Mouse (Mus musculus) left cerebral cortex, adult 18-20 months (tissue): ENCODE data around the gene Mpv17l. TPM values are rescaled to one million over a fixed set of nuclear protein-coding genes. Genes with fewer than 3 reads are reported as not detected.
A peak's percentile ranks its signal among the peaks of the same experiment; 100 is the strongest.
"Not testable (repeated sequence)": the region's sequence is repeated elsewhere in the genome, so short reads cannot be mapped to it uniquely, and the experiment has no call there.

Experiments
- DNase-seq, 2 experiments: peaks; one replicate each; pipeline ENCODE4 v3.0.0; 2021 to 2022; ENCODE audit warnings: low spot score in 2 of 2, mixed read lengths in 1 of 2
- long read RNA-seq, 2 experiments: library from polyadenylated mRNA; stranded (forward); transcript quantifications; one replicate each; pipeline ENCODE4 v2.0.0; 2021
- total RNA-seq, 2 experiments: library from RNA; stranded (reverse); gene quantifications; 2 replicates each; pipeline ENCODE4 v1.2.3; 2021

Gene Mpv17l
- total RNA-seq, result 10 to 100 TPM; 69.7 to 75.5 TPM
- long read RNA-seq, experiment 1, transcript Mpv17l-201 (4 exons, 3,087 nt), result major isoform, 43 of 73 reads
- long read RNA-seq, experiment 1, transcript Mpv17l-203 (4 exons, 3,089 nt), result minor isoform, 6 of 73 reads
- long read RNA-seq, experiment 1, transcript Mpv17l-204 (4 exons, 2,155 nt), result minor isoform, 11 of 73 reads
- long read RNA-seq, experiment 1, partial matches to known transcripts, result 0 of 73 reads
- long read RNA-seq, experiment 1, other reads (novel, unspliced or antisense), result 10 of 73 reads
- long read RNA-seq, experiment 2, transcript Mpv17l-204 (4 exons, 2,155 nt), result minor isoform, 6 of 60 reads
- long read RNA-seq, experiment 2, transcript Mpv17l-201 (4 exons, 3,087 nt), result major isoform, 35 of 60 reads
- long read RNA-seq, experiment 2, partial matches to known transcripts, result 0 of 60 reads
- long read RNA-seq, experiment 2, other reads (novel, unspliced or antisense), result 10 of 60 reads

DNA sequence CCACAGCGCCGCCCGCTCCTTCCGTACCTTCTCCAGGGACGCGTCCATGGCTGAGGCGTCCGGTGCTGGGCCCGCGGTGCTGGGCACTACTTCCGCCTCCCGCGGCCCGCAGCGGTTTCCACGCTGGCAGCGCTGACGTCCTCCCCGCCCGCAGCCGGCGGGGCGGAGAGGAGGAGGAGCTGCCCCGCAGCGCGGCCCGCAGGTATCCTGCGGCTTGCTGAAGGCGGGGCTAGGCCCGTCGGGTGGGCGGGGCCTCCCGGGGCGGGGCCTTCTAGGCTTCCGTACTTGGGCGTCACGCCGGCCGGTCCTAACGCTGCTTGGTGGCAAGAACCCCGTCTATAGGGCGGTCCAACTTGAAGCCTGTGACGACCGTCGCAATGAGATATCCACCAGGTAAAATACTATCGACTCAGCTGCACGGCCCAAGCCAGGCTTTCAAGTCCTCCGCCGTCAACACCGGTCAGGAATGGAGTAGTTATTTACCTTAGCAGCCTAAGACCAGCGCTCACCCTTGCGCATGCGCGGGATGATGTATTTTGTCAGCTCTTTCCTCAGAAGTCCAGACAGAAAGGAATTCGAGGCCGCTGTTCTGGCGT lies at the start of gene Mpv17l, which contains the start of gene Pdxdc1:
Gene Mpv17l (plus strand): TSS at position 274 of the 596 bp plus-strand sequence.
Gene Pdxdc1 (minus strand): TSS at position 244 of the 596 bp plus-strand sequence.
- DNase-seq, result peak; percentile 95 to 97

DNA sequence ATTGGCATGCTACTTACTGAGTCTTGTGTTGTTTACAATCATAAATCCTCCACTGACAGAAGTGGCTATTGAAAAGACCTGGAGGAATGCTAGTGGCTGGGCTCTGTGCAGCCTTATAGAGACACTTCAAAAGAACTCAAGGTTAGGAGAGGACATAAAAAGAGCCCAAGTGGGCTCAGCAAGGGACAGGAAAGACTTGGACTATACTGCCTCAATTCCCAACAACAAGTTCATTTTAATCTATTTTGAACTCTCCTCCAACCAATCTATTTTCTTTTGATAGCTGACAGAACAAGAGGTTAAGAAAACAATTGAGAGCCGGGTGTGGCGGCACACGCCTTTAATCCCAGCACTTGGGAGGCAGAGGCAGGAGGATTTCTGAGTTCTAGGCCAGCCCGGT lies 49.1 kb upstream of the Mpv17l start:
- no peak for DNase-seq

DNA sequence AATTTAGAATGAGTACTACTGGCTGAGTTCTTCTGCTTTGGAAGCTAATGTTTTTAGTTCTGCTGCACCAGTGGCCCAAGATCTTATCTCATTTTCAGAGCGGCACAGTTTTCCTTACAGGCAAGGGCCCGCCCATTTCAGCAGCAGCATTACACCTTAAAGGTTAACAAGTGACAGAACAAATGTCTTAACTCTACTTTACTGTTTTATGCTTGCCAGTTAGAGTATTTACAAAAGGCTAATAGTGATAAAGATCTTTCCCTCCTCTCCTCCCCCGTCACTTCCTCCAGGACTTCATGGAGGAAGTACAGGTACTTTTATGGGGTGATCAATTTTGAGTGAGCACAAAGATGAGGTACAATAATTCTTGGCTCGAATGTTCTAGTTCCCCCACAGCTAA lies 36.9 kb upstream of the Mpv17l start:
- no peak for DNase-seq

DNA sequence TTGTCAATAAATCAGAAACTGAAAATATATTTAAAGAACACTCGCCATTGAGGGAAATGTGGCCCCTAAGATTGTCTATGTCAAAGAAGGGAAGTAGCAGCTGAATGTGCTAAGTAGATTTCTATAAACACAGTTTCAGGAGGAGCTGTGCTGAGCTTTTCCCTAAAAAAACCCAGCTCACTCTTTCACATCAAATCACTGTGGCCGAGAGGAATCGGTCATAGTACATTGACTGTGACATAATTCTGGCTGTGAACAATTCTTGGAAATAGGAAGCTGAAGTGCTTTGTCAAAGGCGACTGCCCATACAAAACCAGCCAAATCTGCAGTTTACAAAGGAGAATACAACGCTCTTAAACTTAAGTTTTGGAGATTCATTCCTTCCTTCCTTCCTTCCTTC lies 36.3 kb upstream of the Mpv17l start:
- no peak for DNase-seq

DNA sequence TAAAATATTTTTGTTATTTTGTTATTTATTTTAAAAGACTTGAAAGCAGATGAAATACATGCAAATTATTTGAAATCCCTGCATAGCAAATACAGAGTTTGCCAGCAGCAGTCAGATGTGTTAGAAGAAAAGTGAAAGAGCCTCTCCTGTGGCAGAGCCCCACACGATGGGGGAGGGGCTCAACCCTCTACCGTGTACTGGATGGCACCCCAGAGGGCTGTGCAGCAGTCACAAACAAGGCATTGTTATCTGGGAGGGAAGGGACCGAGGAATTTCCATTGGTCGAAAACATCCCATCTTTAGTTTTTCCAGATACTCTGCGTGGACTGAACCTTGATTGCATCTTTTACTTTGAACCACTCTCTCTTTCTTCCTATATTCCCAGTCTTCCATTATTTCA lies 35.6 kb upstream of the Mpv17l start:
- peak in 1 of 2 experiments; percentile 17 for DNase-seq

DNA sequence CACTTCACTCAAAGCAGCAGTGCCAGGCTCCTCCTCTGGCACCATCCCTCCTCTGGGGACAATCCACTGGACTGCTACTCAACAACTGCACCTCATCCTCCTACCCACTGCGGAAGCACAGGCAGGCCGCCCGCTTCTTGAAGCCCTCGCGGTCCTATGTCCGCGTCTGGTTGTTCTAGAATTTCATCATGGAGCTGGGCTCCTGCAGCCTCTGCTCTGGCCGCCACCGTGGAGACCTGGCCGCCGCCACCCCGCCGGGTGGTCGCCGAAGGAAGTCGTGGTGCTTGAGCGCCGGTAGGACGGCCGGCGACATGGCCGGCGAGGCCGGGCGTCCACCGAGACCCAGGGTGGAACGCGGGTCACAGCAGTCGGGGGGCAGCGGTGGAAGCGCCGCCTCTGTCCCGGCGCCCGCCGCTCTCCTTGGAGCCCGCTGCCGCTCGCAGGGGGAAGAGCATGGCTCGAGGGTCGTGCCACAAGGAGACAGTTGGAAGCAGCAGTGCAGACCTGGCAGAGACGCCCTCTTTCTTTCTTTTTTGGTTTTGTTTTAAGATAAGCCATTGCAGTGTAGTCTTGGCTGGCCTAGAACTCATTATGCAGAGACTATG lies 34.9 kb upstream of the Mpv17l start:
- DNase-seq, result no peak

DNA sequence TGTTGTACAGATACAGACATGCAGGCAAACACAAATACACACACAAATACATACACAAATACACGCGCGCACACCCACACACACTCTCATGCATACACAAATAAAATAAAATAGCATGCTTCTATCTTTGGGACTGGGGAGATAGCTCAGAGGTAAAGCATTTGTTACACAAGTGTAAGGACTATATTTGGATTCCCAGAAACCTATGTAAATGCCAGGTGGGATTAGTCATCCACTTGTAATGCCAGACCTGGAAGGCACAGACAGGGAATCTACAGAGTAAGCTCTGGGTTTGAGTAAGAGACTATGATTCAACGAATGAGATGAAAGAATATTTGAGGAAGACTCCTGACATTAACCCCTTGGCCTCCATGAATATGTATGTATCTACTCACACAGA lies 27.5 kb upstream of the Mpv17l start:
- DNase-seq, result no peak

DNA sequence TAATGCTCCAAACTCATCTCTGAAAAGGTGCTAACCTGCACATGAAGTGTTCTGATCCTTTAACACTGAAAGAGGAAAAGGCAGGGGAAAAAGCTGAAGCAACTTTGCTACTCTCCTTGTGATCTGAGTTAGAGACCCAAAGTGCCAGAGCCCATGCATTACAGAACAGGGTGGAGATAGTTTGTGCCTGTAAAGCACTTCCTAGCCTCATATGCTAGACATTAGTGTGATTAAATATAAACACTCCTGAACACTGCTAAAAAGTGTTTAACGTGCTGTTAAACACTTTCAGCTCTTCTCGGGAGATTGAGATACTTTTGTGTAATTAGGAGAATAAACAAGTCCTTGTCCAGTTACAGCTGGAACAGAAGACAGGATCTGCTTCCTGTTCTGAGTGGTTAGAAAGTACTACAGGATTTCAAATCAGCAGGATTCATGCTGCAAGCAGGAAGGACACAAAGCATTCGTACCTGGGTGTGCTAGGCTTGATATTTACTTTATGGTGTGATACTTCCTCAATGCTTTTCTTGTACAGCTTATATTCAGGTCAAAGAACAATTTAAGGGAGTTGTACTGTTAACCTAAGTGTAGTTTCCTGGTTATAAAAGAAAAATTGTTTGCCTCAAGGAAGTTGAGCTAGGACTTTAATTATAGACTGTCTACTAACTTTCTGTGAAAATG lies 19.7 kb upstream of the Mpv17l start:
- DNase-seq, result no peak

DNA sequence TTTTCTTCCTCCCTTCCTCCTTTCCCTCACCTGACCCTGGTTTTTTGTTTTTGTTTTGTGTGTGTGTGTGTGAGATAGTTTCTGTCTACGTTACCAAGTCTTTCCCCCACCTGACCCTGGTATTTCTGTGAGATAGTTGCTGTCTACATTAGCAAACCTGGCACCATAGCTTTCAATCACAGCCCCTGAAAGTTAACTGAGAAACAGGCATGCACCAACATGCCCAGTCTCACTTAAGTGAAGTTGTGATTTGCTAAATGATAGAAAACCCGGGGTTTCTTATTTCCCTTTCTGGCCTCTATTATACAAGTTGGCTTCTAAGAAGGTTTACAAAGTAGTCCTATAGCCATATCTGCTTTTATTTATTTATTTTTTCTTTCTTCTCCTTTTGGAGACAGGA lies 12.5 kb upstream of the Mpv17l start:
- no peak for DNase-seq

DNA sequence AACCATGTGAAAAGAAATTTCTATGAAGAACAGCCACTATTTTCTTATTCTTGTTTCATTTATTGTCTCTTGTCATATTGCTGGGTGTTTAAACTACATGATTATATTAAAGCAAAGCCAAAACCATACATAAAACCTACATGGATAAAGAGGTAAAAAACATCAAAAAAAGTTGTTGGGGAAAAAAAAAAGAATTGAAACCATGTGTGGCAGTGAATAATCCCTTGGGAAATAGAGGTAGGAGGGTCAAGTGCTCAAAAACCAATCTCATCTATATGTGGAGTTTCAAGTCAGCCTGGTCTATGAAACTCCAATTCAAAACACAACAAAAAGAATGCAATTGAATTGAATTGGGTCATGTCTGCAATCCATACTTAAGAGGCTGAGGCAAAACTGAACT lies 10.1 kb upstream of the Mpv17l start:
- DNase-seq, result no peak

DNA sequence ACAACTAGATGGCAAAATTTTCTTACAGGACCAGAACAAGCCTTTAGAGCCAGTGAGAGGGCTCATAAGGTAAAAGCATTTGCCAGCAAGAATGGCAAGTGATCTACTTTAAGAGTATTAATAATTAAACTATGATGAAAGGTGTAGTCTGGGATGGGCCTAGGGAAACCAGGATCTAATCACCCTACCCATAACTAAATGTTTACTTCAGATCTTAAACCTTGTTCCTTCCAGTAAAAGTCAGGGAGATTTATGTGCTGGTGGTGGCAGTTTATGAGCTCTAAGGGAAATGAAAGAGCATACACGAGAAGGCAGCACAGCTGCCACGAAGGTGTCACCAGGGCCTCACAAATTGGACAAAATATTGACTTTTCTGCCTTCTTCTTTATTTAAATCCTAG lies 8.9 kb upstream of the Mpv17l start:
- DNase-seq, result no peak

DNA sequence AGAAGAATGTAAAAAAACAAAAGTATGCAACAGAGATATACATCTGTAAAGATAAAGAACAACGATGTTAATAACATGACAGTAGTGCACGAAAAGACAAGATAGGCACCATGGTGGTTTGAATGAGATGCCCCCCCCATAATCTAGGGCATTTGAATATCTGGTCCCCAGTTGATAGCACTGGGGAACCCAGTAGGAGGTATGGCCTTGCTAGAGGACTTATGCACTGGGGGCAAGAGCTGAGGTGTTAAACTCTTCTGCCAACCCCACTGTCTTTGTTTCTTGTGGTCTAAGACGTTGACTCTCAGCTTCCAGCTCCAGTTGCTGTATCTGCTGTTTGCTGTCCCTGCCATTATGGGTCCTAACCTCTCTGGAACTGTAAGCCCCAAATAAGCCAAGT lies 7.2 kb upstream of the Mpv17l start:
- no peak for DNase-seq

DNA sequence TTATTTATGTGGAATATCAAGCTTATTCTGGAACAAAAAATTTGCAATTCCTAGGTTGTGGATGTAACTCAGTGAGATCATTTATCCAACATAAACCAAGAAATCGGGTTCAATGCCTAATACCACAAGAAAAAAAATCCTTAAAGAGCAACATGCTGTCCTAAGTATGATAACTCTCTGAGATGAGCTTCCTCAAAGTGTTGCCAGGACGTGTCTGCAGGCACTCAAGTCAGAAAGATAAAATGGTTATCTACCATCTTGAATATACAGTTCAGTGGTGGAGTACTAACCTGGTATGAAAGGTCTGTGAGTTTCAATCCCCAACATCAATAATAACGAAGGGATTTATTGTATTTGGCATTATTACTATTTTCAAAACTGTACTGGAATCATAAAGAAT lies 6.6 kb upstream of the Mpv17l start:
- no peak for DNase-seq

DNA sequence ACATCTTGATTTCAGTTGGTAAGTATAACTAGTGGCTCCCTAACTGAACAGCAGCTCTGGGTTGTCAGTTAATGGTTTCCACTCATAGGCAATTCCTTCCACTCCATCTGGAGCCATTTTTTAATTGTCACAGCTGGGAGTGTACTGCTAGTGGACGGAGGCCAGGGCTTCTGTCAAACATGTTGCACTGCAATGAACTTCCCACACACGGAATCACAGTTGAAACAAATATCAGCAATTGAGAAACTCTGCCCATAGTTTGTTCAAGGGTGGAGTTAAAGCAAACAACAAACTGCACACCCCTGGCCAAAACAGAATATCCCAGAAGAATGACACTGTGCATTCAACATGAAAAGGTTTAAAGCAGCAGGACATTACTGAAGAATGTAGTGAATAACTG lies 4.0 kb upstream of the Mpv17l start:
- DNase-seq, result no peak

DNA sequence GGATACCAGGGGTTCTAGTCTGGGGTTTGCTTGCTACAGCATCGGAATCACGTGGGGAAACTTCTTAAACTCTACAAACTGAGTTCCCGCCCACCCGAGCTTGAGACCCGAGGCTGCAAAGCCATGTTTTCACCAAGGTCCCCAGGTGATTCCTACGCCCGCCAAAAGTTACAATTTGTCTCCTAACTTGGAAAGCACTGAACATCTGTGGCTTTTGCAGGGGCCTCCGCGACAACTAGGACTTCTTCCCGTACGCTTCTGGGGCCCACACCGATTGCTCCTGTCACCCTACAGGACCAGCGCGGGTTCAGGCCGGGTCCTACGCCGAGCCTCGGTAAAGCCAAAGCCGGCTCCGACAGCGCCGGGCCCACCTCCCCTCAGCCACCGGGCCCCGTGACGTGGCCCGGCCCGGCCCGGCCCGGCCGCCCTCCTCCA lies 547 bp upstream of the Mpv17l start:
- no peak for DNase-seq

DNA sequence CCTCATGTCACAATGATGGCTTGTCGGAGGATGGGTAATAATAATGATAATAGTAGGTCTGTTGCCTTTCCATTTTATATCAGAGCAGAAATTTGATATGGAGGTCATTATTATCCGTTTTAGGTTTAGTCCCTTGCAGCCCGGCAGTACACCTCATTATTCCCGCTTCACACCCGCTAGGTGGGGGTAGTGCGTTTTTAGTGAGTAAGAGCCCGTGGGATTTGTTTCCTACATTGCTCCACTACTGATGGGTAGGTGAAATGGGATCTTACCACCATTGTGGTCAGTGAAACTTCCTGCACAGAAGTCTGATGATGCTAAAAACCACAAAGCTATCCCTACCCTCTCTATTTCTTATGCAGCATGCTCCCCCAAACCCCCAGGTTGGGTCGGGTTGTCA lies 527 bp downstream of the Mpv17l start:
- peak in 1 of 2 experiments; percentile 71 for DNase-seq

DNA sequence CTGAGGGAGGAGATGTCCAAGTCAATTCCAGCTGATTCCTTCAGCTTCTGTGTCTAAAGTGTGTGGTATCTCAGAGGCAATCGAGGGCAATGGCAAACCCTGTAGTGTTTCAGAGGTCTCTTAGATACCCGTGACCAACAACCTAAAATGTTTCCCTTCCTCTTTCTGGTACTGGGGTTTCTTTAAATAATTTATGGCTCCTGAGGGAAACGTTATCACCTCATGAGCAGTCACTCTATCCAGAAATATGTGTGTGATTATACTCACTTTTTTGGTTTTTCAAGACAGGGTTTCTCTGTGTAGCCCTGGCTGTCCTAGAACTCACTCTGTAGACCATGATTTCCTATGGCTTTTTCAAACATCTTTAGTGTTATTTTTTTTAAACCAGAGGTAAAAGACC lies 4.3 kb downstream of the Mpv17l start:
- DNase-seq, result no peak

DNA sequence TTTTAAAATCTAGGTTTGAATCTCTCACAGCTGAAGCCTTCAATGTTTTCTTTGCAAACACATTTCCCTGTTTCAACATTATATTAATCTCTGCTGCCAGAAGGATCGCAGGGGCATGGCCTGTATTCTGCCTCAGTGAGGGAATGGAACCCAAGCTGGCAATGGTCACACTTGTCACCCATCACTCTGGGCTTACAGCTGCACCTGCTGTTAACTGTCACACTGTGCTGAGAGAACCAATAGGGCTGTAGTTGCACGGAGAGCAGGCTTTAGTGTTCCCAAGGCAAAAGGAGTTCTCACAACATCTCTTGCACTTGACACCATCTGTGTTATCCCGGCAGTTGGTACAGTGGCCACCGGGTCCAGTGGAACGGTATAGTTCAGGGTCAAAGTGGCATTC lies 17.1 kb downstream of the Mpv17l start:
- DNase-seq, result no peak

DNA sequence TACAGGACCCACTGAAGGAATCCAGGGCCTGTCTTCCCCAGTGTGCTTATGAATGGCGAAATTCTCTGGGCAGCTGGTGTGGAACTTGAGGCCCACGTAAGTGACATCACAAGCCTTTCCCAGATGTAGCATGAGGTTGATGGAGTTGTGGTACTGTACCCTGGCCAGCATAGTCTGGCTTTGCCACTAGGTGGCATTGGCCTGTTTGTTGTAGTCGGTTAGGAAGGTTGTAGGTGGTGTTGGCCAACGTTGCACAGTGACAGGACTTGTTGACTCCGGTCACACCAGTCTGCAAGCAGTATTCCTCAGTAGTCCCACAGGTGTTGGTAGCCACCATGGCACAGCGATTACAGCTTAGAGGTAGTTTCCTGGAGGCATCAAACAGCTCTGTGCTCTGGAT lies 18.1 kb downstream of the Mpv17l start:
- DNase-seq, result no peak

DNA sequence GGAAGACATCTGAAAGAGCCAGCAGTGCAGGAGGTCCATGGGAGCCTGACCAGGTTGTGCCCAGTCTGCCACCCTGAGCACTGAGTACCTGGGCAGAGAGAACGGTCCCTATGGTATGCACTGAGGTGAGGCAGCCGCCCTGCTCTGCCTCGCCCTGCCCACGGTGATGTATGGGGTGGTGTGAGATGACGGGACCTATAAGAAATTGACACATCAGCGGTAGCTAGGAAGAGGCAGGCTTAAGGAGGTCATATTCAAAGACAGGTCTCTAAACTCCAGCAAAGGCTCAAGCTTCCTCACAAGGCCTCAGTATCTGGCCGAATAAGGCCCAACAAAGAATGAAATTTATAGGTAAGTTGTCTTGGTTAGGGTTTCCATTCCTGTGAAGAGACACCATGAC lies 18.8 kb downstream of the Mpv17l start:
- no peak for DNase-seq

DNA sequence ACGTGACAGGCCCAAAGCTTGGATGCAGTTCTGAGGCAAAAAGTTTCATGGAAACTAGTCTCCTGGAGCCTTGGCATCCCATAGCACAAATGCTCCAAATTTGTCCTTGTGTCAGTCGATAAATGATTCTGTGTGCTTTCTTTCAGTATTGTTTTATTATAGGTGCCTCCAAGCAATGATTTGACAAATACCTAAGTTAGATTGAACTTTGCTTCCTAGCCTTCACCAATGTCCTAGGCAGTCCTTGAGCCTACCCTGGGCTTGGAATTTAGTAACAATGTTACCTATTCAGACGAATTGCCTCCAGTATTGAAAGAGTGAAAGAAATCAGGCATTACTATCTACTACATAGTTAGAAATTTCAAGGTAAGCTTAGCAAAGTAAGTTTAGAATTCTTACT lies 19.5 kb downstream of the Mpv17l start:
- not testable (repeated sequence) for DNase-seq

DNA sequence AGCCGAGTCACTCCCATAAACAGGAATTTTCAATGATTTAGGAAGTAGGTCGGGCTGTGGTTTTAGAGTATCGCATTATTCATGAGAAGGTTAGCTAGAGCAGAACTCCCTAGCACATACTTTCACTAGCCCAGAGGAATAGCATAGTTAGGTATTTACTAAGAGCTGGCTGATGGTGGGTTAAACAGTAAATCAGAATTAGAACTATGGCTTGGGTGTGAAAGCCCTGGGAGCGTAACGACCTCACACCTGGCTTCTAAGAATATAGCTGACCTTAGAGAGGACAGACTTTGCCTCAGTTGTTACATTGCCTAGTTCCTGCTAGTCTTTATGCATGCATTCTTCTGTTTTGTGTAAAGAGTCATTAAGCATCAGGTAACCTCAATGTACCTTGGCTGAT lies 20.0 kb downstream of the Mpv17l start:
- not testable (repeated sequence) for DNase-seq
